Mouse (Mus musculus) lung, adult 2 months (tissue): ENCODE measurements around the gene Slc47a2.

ENCODE experiments used
- CTCF ChIP-seq: fragments of 200-500 bp; IDR thresholded peaks from 2 replicates; pipeline ENCODE4 v1.5.1; 2011; ENCODE audit warnings: mild to moderate bottlenecking, low read length, control low read depth; ENCODE audit not compliant: insufficient read depth
- POLR2A ChIP-seq: fragments of 200-500 bp; IDR thresholded peaks from 2 replicates; pipeline ENCODE4 v1.6.1; 2011; ENCODE audit warnings: low read depth, mild to moderate bottlenecking, control low read depth, low read length, borderline replicate concordance; ENCODE audit errors: extremely low read depth

GRCm38 (mm10) chr11:61277937-61278336 lies 64.7 kb downstream of the Slc47a2 start:
- TF ChIP-seq CTCF (no peak), POLR2A (no peak)
